Mouse (Mus musculus) hindbrain, embryonic 10.5 days (tissue): ENCODE measurements at regions not wholly inside any gene's neighbourhood (a gene's known extent, or its start where the extent isn't known, plus 50 kb on each side); places are given as distances from the start of the nearest gene placed in this dataset.

Experiments
- DNase-seq: peaks from one replicate; pipeline ENCODE4 v3.0.0-alpha.2; 2017; ENCODE audit warnings: low spot score
- H3K27ac ChIP-seq: fragments of 300-500 bp; sonication (generic); 2 replicates; pipeline ENCODE4 v1.5.1; 2016; ENCODE audit warnings: mild to moderate bottlenecking, moderate library complexity
- H3K27me3 ChIP-seq: fragments of 300-500 bp; sonication (generic); 2 replicates; pipeline ENCODE4 v1.6.1; 2016; ENCODE audit warnings: mild to moderate bottlenecking; ENCODE audit not compliant: poor library complexity, insufficient read depth, severe bottlenecking
- H3K36me3 ChIP-seq: fragments of 300-500 bp; sonication (generic); 2 replicates; pipeline ENCODE4 v1.6.1; 2016; ENCODE audit warnings: mild to moderate bottlenecking, moderate library complexity
- H3K4me1 ChIP-seq: fragments of 300-500 bp; sonication (generic); replicated peaks from 2 replicates; pipeline ENCODE4 v1.6.1; 2016; ENCODE audit warnings: mild to moderate bottlenecking
- H3K4me3 ChIP-seq: fragments of 300-500 bp; sonication (generic); 2 replicates; pipeline ENCODE4 v1.5.1; 2016; ENCODE audit warnings: mild to moderate bottlenecking, moderate library complexity
- H3K9me3 ChIP-seq: fragments of 300-500 bp; sonication (generic); 2 replicates; pipeline ENCODE4 v1.6.1; 2016; ENCODE audit warnings: mild to moderate bottlenecking, moderate library complexity
- WGBS: fragments of 180-500 bp; shearing (Covaris S2); methylation state at CpG from one replicate; pipeline ENCODE4 v1.1.7; 2016; 5-methylcytosine and 5-hydroxymethylcytosine counted together

DNA sequence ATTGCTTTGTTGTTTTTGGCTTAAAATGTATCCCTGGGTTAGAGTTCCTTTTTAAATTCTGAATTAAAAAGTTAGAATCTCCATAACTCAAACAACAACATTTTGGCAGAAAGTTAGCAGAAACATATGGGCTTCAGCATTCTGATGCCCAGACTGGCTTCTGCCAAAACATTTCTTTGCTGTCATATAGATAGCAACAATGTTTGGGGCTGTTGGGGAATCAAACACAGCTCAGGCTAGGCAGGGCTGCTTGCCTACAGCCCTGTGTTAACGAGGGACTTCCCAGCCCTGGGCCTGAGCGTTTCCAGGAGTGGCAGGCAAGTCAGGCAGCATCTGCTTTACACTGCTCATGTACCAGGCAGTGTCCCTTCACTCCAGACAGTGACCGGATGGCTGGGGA, 201.0 kb upstream of the Pard3b start:
- 65% methylated on average over 3 of the region's 3 CpGs for WGBS
- no peaks in the 10 kb centered on the region for H3K4me1 ChIP-seq
- H3K27ac ChIP-seq: no peak overlapping the region
- H3K4me3 ChIP-seq: no peak overlapping the region
- no peaks in the 10 kb centered on the region for H3K36me3 ChIP-seq
- DNase-seq: no peak
- H3K9me3 ChIP-seq: no peaks in the 10 kb centered on the region
- no peaks in the 10 kb centered on the region for H3K27me3 ChIP-seq

DNA sequence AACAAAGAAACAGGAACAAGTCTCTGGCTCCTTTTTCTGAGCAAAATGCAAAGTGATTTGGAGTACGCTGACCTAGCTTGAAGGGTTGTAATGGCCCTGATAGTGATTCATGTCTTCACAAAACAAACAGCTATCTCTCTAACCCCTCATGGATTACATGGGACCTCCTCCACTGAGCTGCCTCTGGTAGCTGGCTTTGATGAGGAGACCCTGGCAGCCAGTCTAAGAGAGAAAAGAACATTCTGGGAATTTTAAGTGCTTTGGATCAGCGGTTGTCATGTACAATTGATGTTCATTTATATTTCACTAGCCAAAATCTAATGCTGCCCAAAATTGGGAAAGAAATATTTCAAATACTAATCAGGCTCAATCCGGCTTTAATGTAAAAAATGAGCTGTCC, 177.2 kb upstream of the Pard3b start:
- H3K4me1 ChIP-seq: peaks cover 11% of the 10 kb centered on the region
- no peaks in the 10 kb centered on the region for H3K27me3 ChIP-seq
- H3K4me3 ChIP-seq: no peak overlapping the region
- H3K9me3 ChIP-seq: no peaks in the 10 kb centered on the region
- H3K27ac ChIP-seq: no peak overlapping the region
- H3K36me3 ChIP-seq: no peaks in the 10 kb centered on the region
- DNase-seq: no peak
- WGBS: 92% methylated on average over 3 of the region's 3 CpGs

DNA sequence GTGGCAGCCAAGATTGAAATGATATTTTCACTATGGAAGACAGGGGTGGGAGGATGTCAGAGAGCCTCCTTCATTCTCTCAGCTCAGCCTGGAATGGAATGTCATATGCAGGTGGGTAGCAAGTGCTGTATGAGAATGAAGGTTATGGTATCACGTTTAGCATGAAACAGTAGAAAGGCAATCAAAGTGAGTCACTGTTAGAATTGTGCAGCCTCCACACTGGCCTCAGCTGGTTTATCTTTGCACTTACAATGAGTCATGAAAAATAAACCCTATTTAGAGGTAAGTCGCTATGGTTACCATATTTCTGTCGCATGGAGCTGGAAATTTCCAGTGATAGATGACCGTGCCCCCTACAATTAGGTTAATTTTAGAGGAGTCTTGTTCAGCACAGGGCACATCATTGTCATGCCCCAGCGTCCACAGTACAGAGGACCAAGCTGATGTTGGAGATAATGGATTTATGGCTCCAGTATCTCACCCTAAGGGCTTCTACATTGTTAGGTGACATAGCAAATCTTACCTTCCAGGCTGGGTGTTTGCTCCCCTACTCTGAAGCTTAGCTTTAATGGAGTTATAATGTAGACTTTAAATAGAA, 167.9 kb upstream of the Pard3b start:
- WGBS: 81% methylated on average over 5 of the region's 5 CpGs
- H3K27ac ChIP-seq: no peak overlapping the region

GRCm38 (mm10) chr1:61471779-61472578, 166.6 kb upstream of the Pard3b start:
- Histone ChIP-seq H3K36me3 (no peaks in the 10 kb centered on the region), H3K9me3 (no peaks in the 10 kb centered on the region), H3K27me3 (no peaks in the 10 kb centered on the region), H3K4me1 (peaks cover 13% of the 10 kb centered on the region; the same call in 1 of the 2 replicates), H3K4me3 (no peak overlapping the region), H3K27ac (peak overlapping the region; percentile 45; the same call in 1 of the 2 replicates)
- no peak for DNase-seq
- WGBS: 73% methylated on average over 6 of the region's 6 CpGs

More for the DNA sequence above, 167.9 kb upstream of the Pard3b start:
- H3K4me3 ChIP-seq: no peak overlapping the region
- no peaks in the 10 kb centered on the region for H3K36me3 ChIP-seq
- H3K27me3 ChIP-seq: no peaks in the 10 kb centered on the region
- no peak for DNase-seq
- H3K4me1 ChIP-seq: peaks cover 13% of the 10 kb centered on the region; the same call in 1 of the 2 replicates
- H3K9me3 ChIP-seq: no peaks in the 10 kb centered on the region

- no peaks in the 10 kb centered on the region for H3K27me3 ChIP-seq
- no peak overlapping the region for H3K4me3 ChIP-seq
- peak overlapping the region; percentile 62 for H3K27ac ChIP-seq
- DNase-seq: no peak
- H3K36me3 ChIP-seq: no peaks in the 10 kb centered on the region
- H3K9me3 ChIP-seq: no peaks in the 10 kb centered on the region
- peaks cover 13% of the 10 kb centered on the region; the same call in 1 of the 2 replicates for H3K4me1 ChIP-seq
- 82% methylated on average over 13 of the region's 13 CpGs for WGBS
Observed at GRCm38 (mm10) chr1:61472579-61473242, 165.9 kb upstream of the Pard3b start.

- Histone ChIP-seq H3K27ac (no peak overlapping the region), H3K4me1 (no peaks in the 10 kb centered on the region), H3K4me3 (no peak overlapping the region), H3K9me3 (no peaks in the 10 kb centered on the region), H3K36me3 (no peaks in the 10 kb centered on the region), H3K27me3 (no peaks in the 10 kb centered on the region)
- WGBS: 93% methylated on average over 3 of the region's 3 CpGs
- no peak for DNase-seq
Observed at GRCm38 (mm10) chr1:61485459-61485858, 153.2 kb upstream of the Pard3b start.

- Histone ChIP-seq H3K4me1 (peaks cover 6% of the 10 kb centered on the region), H3K36me3 (no peaks in the 10 kb centered on the region), H3K4me3 (no peak overlapping the region), H3K9me3 (no peaks in the 10 kb centered on the region), H3K27me3 (no peaks in the 10 kb centered on the region), H3K27ac (no peak overlapping the region)
- no peak for DNase-seq
- WGBS: 83% methylated on average over 1 of the region's 1 CpGs
Observed at GRCm38 (mm10) chr1:61524886-61525285, 113.7 kb upstream of the Pard3b start.

- no peaks in the 10 kb centered on the region for H3K9me3 ChIP-seq
- WGBS: 91% methylated on average over 8 of the region's 8 CpGs
- H3K4me3 ChIP-seq: no peak overlapping the region
- no peaks in the 10 kb centered on the region for H3K36me3 ChIP-seq
- no peak overlapping the region for H3K27ac ChIP-seq
- no peak for DNase-seq
- H3K27me3 ChIP-seq: no peaks in the 10 kb centered on the region
- peaks cover 16% of the 10 kb centered on the region for H3K4me1 ChIP-seq
Observed at GRCm38 (mm10) chr1:61525881-61526280, 112.7 kb upstream of the Pard3b start.

DNA sequence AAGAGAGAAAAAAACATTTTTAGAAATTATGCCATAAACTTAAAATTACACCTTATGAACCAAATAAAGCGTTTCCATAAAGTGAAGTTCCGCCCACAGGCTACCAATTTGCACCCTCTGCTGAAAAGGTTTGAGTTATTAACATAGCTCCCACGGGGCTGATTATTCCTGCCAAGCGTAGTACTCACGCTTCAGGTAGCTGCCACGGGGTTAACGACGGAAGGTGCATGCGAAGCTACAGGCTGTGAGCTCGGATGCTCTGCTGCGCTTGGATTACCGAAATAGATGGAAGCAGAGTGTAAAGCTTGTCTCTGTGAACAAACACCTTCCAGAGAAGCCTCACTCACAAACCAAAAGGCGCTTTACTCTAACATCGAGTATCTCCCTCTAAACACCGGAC, 109.9 kb upstream of the Pard3b start:
- Histone ChIP-seq H3K4me3 (no peak overlapping the region), H3K4me1 (peaks cover 27% of the 10 kb centered on the region), H3K36me3 (no peaks in the 10 kb centered on the region), H3K27me3 (no peaks in the 10 kb centered on the region), H3K9me3 (no peaks in the 10 kb centered on the region), H3K27ac (no peak overlapping the region)
- WGBS: 89% methylated on average over 15 of the region's 15 CpGs
- no peak for DNase-seq

DNA sequence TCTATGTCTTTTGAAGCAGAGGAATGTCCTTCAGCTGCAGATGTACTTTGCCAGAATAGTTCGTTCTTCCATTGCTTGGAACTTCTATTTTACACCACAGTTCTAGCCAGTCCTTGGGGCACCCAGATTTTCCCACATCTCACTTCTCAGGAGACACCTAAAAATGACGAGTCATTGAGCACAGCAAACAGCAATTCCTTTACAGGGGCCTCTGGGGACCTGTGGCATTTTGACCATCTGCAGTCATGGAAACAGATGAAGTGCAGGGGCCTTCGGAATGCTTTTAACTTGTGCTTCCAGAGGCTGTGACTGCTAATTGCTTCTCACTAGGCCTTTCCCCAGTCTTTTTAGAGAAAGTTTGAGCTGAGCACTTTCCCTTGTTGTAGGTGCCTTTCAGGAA, 108.5 kb upstream of the Pard3b start:
- Histone ChIP-seq H3K27ac (peak overlapping the region; percentile 54; the same call in 1 of the 2 replicates), H3K9me3 (no peaks in the 10 kb centered on the region), H3K4me3 (no peak overlapping the region), H3K27me3 (no peaks in the 10 kb centered on the region), H3K4me1 (peaks cover 27% of the 10 kb centered on the region), H3K36me3 (no peaks in the 10 kb centered on the region)
- DNase-seq: peak; percentile 48
- 14% methylated on average over 3 of the region's 3 CpGs for WGBS

GRCm38 (mm10) chr1:61531487-61531886, 107.1 kb upstream of the Pard3b start:
- no peaks in the 10 kb centered on the region for H3K36me3 ChIP-seq
- peak overlapping the region; percentile 42 for H3K27ac ChIP-seq
- DNase-seq: peak; percentile 9
- no peaks in the 10 kb centered on the region for H3K27me3 ChIP-seq
- H3K4me1 ChIP-seq: peaks cover 27% of the 10 kb centered on the region
- no peaks in the 10 kb centered on the region for H3K9me3 ChIP-seq
- no peak overlapping the region for H3K4me3 ChIP-seq
- 48% methylated on average over 5 of the region's 5 CpGs for WGBS

- H3K4me3 ChIP-seq: no peak overlapping the region
- 90% methylated on average over 3 of the region's 3 CpGs for WGBS
- DNase-seq: no peak
- no peaks in the 10 kb centered on the region for H3K36me3 ChIP-seq
- no peaks in the 10 kb centered on the region for H3K4me1 ChIP-seq
- H3K27me3 ChIP-seq: no peaks in the 10 kb centered on the region
- H3K27ac ChIP-seq: no peak overlapping the region
- no peaks in the 10 kb centered on the region for H3K9me3 ChIP-seq
Observed at GRCm38 (mm10) chr1:61540081-61540480, 98.5 kb upstream of the Pard3b start.

DNA sequence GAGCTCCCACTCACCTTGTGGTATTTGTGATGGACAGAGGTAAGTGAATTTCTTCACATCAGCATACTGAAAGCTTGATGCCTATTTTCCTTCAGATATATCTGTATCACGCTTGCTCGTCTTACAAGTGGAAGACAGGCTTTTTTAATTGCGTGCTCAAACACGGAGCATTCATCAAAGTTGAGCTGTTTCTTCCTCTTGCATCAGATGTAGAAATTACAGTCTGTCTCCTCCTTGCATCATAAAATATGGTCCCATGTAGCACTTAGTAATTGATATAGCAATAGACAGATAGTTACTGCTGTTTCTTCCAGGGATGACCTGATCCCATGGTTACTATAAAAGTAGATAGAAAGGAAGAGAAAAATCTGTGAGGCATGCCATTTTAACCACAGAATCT, 97.5 kb upstream of the Pard3b start:
- Histone ChIP-seq H3K4me3 (no peak overlapping the region), H3K9me3 (no peaks in the 10 kb centered on the region), H3K27ac (no peak overlapping the region), H3K27me3 (no peaks in the 10 kb centered on the region), H3K4me1 (no peaks in the 10 kb centered on the region), H3K36me3 (no peaks in the 10 kb centered on the region)
- DNase-seq: no peak
- WGBS: 95% methylated on average over 4 of the region's 4 CpGs
